Mouse (Mus musculus) midbrain, embryonic 16.5 days (tissue): ENCODE results near the gene Macrod2. TPM values are rescaled to one million over a fixed set of nuclear protein-coding genes. Genes with fewer than 3 reads are reported as not detected.

Experiments used
- ATAC-seq: fragments of 200-750 bp; cut with Nextera tagmentation; 2 replicates; pipeline ENCODE4 v1.8.0; 2017; ENCODE audit warnings: moderate TSS enrichment
- H3K27ac ChIP-seq: fragments of 300-500 bp; sonication (generic); 2 replicates; pipeline ENCODE4 v1.5.1; 2014; ENCODE audit warnings: mild to moderate bottlenecking, low read length, mixed read lengths
- H3K27me3 ChIP-seq: fragments of 300-500 bp; sonication (generic); 2 replicates; pipeline ENCODE4 v1.6.1; 2014; ENCODE audit warnings: low read depth, low read length, mixed read lengths; ENCODE audit not compliant: control insufficient read depth, insufficient read depth
- H3K36me3 ChIP-seq: fragments of 300-500 bp; sonication (generic); 2 replicates; pipeline ENCODE4 v1.6.1; 2014; ENCODE audit warnings: mild to moderate bottlenecking, low read length, moderate library complexity, mixed read lengths; ENCODE audit not compliant: control insufficient read depth, insufficient read depth
- H3K4me1 ChIP-seq: fragments of 300-500 bp; sonication (generic); 2 replicates; pipeline ENCODE4 v1.6.1; 2014; ENCODE audit warnings: mild to moderate bottlenecking, low read length, mixed read lengths; ENCODE audit not compliant: control insufficient read depth, insufficient read depth
- H3K4me2 ChIP-seq: fragments of 300-500 bp; sonication (generic); 2 replicates; pipeline ENCODE4 v1.6.1; 2014; ENCODE audit warnings: mild to moderate bottlenecking, low read length, mixed read lengths
- H3K4me3 ChIP-seq: fragments of 300-500 bp; sonication (generic); 2 replicates; pipeline ENCODE4 v1.5.1; 2014; ENCODE audit warnings: low read depth, mild to moderate bottlenecking, low read length, moderate library complexity, mixed read lengths
- H3K9ac ChIP-seq: fragments of 300-500 bp; sonication (generic); 2 replicates; pipeline ENCODE4 v1.6.1; 2014; ENCODE audit warnings: low read depth, low read length, mixed read lengths
- H3K9me3 ChIP-seq: fragments of 300-500 bp; sonication (generic); replicated peaks from 2 replicates; pipeline ENCODE4 v1.6.1; 2014; ENCODE audit warnings: mild to moderate bottlenecking, low read length, mixed read lengths; ENCODE audit not compliant: control insufficient read depth, poor library complexity, severe bottlenecking
- WGBS: fragments of 180-500 bp; shearing (Covaris S2); extraction: QIAGEN DNeasy Blood & Tissue Kit; methylation state at CpG from one replicate; pipeline ENCODE4 v1.1.7; 2014; 5-methylcytosine and 5-hydroxymethylcytosine counted together
- polyA plus RNA-seq: library from polyadenylated mRNA; unstranded; fragments of >200 nt; fragmentation: Nextera tagmentation; extraction: Ambion mirVana; gene quantifications from 2 replicates; pipeline ENCODE4 v1.2.1, GENCODE M21; 2015

Macrod2 gene
- polyA plus RNA-seq, 1 experiment from 2014 or later, result 96.9 TPM

DNA sequence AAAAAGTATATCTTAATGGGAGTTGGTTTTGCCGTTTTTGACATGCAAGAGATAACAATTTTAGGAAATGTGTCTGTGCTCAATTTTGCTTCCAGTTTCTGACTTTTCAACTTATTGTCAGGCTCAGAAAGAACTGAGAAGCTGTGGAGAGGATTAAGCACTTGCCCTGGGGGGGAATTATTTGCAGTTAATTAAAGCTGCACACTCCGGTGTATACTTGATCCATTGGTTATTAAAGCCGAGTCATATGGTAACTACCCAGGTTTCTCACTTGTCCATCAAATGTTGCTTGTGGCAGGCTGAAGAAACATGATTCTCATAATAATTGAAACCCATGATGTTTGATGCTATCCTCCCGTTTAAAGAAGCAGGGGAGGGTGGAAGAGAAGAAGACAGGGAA is 1899.7 kb downstream of the Macrod2 start:
- Histone ChIP-seq H3K9ac (no peak overlapping the region), H3K9me3 (no peaks in the 10 kb centered on the region), H3K4me1 (no peaks in the 10 kb centered on the region), H3K4me3 (no peak overlapping the region), H3K27ac (no peak overlapping the region), H3K4me2 (no peak overlapping the region), H3K36me3 (no peaks in the 10 kb centered on the region), H3K27me3 (no peaks in the 10 kb centered on the region)
- ATAC-seq, result no peak
- 34% methylated on average over 4 of the region's 4 CpGs for WGBS

DNA sequence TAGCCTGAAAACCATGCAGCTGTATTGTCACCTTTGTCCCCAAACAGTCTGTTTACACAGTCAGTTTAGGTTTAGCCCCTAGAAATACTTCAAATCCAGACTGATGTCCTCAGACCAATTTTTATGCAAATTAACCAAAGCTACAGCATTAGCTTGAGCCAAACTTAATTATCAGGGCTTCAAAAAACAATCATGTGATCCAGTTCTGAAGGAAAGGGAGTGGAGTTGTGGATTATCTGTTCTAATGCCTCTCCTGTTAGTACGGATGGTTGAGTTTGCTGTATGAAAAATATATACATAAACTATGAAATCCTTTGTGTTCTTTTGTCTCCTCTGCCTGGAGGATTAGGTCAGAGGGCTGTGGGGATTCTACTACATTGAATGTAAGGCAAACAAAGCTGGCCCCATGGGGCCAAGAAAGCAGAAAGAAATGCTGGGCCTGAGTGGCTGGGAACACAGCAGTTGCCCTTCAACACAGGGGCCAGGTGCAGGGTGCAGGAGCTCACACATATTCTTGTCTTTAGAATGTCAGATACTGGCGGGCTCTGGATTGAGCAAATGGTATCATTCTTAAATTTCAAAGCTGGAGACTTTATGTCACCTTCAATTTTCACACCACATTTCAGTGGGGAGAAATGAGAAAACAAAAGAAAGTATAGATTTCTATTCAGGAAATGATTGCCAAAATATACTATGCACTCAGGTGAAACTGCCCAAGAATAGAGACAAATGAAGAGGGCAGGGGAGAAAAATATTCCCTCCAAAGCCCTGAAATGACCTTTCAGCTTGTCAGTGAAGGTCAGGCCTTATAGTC is 1908.2 kb downstream of the Macrod2 start:
- Histone ChIP-seq H3K9me3 (no peaks in the 10 kb centered on the region), H3K27ac (peak overlapping the region; percentile 55), H3K36me3 (no peaks in the 10 kb centered on the region), H3K4me3 (no peak overlapping the region), H3K27me3 (no peaks in the 10 kb centered on the region), H3K4me1 (peaks cover 4% of the 10 kb centered on the region), H3K4me2 (no peak overlapping the region), H3K9ac (no peak overlapping the region)
- 12% methylated on average over 2 of the region's 2 CpGs for WGBS
- ATAC-seq, result no peak; the same call in 1 of the 2 replicates

DNA sequence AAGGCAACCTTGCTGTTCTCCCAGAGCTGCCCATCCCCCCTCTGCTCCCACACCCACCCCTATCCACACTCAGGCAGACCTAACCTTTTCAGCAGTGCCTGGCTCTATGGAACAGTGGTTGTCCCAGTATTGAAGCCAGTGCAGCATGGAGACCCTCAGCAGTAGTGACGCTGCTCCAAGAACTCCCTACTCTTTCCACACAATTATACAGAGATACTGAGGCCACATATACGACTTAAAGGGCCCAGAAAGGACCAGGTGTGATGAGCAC is 1908.7 kb downstream of the Macrod2 start:
- H3K36me3 ChIP-seq, result no peaks in the 10 kb centered on the region
- peak; percentile 56; the same call in 1 of the 2 replicates for ATAC-seq
- no peak overlapping the region for H3K4me3 ChIP-seq
- no peaks in the 10 kb centered on the region for H3K27me3 ChIP-seq
- H3K4me2 ChIP-seq, result no peak overlapping the region
- H3K9ac ChIP-seq, result no peak overlapping the region
- WGBS, result 29% methylated on average over 2 of the region's 2 CpGs
- no peaks in the 10 kb centered on the region for H3K9me3 ChIP-seq
- peaks cover 4% of the 10 kb centered on the region for H3K4me1 ChIP-seq
- no peak overlapping the region for H3K27ac ChIP-seq

DNA sequence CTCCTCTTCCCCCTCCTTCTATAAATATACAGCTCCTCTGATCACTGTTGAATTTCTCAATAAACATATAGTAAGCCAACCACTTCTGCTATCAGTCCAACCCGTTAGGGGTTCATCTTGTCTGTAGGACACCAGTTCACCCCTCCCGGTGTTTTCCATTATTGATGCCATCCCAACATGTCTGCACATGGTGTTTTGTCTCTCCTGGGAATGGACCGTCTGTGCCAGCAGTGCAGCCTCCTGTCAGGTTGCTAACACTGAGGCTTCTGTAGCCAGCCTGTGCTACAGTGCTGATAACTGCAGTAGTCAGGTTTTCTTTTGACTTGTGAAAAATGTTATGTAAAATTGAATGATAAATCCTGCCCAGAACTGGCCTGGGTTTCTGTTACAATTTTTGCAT is 1928.0 kb downstream of the Macrod2 start:
- Histone ChIP-seq H3K9ac (no peak overlapping the region), H3K4me3 (no peak overlapping the region), H3K27me3 (no peaks in the 10 kb centered on the region), H3K4me1 (no peaks in the 10 kb centered on the region), H3K9me3 (no peaks in the 10 kb centered on the region), H3K4me2 (no peak overlapping the region), H3K27ac (no peak overlapping the region), H3K36me3 (no peaks in the 10 kb centered on the region)
- WGBS, result 74% methylated on average over 3 of the region's 3 CpGs
- no peak for ATAC-seq

DNA sequence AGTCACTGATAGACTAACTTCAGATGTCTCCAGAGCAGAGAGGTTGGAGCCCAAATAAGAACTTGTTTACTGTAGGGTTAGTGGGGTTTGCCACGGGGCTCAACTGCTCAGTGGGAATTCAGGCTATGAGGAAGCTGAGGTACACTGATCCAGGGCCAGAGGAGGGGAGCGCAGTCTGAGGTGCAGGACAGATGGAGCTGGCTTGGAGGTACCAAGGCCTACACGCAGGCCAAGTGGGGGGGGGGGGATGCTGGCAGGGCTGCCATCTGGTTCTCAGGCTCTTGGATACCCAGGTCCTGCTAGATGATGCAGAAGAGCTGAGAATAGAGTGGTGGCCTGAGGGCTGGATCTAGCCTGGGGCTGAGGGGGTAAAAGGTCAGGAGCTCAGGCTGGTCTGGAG is 1931.6 kb downstream of the Macrod2 start:
- no peaks in the 10 kb centered on the region for H3K9me3 ChIP-seq
- 89% methylated on average over 3 of the region's 3 CpGs for WGBS
- H3K36me3 ChIP-seq, result no peaks in the 10 kb centered on the region
- H3K4me2 ChIP-seq, result no peak overlapping the region
- no peak overlapping the region for H3K27ac ChIP-seq
- H3K4me1 ChIP-seq, result no peaks in the 10 kb centered on the region; the same call in 1 of the 2 replicates
- no peaks in the 10 kb centered on the region for H3K27me3 ChIP-seq
- H3K4me3 ChIP-seq, result no peak overlapping the region
- no peak overlapping the region for H3K9ac ChIP-seq
- ATAC-seq, result no peak

DNA sequence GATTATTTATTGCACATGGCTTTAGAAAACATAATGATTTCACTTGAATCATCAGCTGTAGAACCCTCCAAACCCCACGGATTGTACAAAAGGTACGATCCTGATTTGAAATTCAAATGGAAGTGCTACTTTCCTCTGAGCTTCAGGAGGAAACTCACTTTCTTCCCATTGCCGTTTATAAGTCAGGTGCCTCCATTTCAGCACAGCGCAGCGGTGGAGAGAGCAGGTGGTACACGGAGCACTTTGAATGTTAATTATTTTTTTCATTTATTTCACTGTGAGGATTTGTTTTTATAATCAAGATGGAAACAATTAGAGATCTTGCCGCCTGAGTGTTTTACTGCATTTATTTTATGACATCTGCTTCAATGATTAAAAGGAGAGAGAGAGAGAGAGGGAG is 1934.7 kb downstream of the Macrod2 start:
- Histone ChIP-seq H3K4me3 (no peak overlapping the region), H3K27me3 (no peaks in the 10 kb centered on the region), H3K36me3 (no peaks in the 10 kb centered on the region), H3K9me3 (no peaks in the 10 kb centered on the region), H3K9ac (no peak overlapping the region), H3K4me1 (peaks cover 3% of the 10 kb centered on the region), H3K4me2 (no peak overlapping the region), H3K27ac (no peak overlapping the region)
- WGBS, result 47% methylated on average over 7 of the region's 7 CpGs
- ATAC-seq, result 0 out of 2 replicates have a peak, but pooled peaks have one; percentile 46

DNA sequence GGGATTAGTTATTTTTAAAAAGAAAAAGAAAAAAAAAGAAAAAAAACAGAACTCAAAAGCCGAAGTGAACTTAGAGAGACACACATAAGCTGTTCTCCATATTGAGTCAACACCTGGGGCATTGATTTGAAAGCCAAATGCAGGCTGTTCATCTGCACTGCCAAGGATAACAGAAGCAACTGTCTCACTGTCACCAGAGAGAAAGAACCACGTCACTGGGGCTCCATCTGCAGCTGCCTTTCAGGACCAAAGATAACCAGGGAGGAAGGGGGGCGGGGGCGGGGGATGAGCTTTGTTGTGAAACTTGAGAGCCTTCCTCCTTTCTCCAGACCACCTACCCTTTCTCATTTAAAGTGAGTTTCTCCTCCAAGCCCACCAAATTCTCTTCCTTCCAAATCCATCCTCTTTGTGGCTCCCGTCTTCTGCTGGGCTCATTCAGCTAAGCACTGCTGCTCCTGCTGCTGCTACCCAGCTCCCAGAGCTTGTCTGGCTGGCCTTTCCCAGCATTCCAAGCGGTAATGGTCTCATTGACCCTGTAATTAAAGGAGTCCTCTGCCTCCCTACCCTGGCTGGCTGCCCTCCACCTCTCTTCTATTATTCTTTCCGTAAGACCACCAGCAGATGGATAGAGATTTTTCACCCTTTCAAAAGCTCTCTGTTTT is 1939.5 kb downstream of the Macrod2 start:
- H3K27me3 ChIP-seq, result no peaks in the 10 kb centered on the region
- H3K4me3 ChIP-seq, result no peak overlapping the region
- ATAC-seq, result peak; percentile 76
- H3K9me3 ChIP-seq, result no peaks in the 10 kb centered on the region
- H3K4me1 ChIP-seq, result peaks cover 10% of the 10 kb centered on the region
- peak overlapping the region; percentile 44 for H3K27ac ChIP-seq
- H3K9ac ChIP-seq, result no peak overlapping the region
- 3% methylated on average over 7 of the region's 7 CpGs for WGBS
- H3K36me3 ChIP-seq, result no peaks in the 10 kb centered on the region
- peak overlapping the region; percentile 33 for H3K4me2 ChIP-seq

DNA sequence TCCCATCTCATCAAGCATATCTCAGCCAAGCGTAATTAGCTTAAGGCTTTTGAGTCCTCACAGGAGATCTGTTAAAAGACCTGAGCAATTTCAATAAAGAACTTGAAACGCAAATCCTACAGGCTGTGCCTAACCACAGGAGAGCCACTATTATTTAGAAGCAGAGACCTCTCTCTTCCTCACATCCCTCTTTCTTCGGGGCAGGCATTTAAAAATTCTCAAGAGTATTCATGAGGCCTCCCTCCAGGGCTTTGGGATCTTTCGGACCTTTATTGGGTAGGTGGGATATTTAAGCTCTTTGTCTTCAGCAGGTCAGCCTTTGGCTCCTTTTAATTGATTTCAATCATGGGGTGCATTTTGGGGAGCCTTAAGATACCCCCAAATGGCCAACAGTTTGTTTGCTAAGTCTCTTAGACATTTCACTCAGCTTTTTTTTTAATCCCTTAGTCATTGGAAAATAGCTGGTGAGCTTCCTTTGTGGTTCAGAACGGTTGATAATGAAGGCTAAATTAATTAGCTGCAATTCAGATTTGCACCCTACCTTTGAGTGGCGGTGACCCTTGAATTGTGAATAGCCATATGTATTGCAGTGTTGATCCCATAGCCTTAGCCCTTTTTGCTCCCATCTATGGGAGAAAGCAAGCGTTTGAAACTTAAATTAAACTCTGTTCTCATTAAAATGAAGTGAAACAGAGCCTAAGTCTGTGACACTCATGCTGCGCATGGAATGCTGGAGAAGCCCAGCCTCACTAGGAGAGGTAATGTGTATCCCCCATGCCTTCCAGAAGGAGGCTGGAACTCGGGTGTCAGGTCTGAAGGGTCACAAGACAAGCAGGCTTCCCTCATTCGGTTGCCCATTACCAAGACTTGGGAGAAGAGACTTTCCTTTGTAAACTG is 1940.2 kb downstream of the Macrod2 start:
- no peak overlapping the region for H3K9ac ChIP-seq
- 10% methylated on average over 10 of the region's 10 CpGs for WGBS
- H3K27me3 ChIP-seq, result no peaks in the 10 kb centered on the region
- peaks cover 10% of the 10 kb centered on the region for H3K4me1 ChIP-seq
- H3K27ac ChIP-seq, result peak overlapping the region; percentile 44
- peak overlapping the region; percentile 33 for H3K4me2 ChIP-seq
- no peaks in the 10 kb centered on the region for H3K9me3 ChIP-seq
- H3K4me3 ChIP-seq, result no peak overlapping the region
- peak; percentile 78 for ATAC-seq
- H3K36me3 ChIP-seq, result no peaks in the 10 kb centered on the region
